Mouse (Mus musculus): ENCODE measurements around the gene Lxn. TPM values are rescaled to one million over a fixed set of nuclear protein-coding genes. Genes with fewer than 3 reads are reported as not detected.

Lxn gene
- polyA plus RNA-seq, 1 experiment from 2014 or later, result 106 TPM

DNA sequence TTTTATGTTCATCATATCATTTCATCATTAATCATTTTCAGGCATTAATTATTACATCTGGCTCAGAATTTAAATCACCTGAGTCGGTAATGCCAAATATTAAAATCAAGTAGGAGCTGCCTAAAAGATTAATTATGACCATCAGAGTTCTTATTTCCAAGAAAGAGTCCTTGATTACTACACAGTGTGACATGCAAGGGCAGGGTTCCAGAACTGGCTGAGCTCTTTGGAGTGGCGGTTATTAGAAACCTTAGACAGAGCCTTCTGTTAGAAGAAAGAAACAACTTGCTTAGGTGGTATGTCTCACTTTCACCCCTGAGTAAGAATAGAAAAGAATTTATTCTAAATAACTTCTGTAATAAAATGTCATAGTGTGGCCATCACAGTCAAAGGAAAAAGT lies 3.6 kb upstream of the Lxn start:
- no peak overlapping the region for H3K27ac ChIP-seq (ENCODE audit: low read depth, low read length)
- no peaks in the 10 kb centered on the region for H3K9me3 ChIP-seq (ENCODE audit: control insufficient read depth, low read length)
- DNase-seq (ENCODE audit: low spot score) (no peak), ATAC-seq (ENCODE audit: insufficient read depth, low FRiP score, low TSS enrichment) (no peak)
- peaks cover 4% of the 10 kb centered on the region; the same call in 1 of the 2 replicates for H3K36me3 ChIP-seq (ENCODE audit: control insufficient read depth, insufficient read depth, low read length)
- no peak overlapping the region for H3K4me3 ChIP-seq (ENCODE audit: low read depth, low read length)
- H3K4me1 ChIP-seq (ENCODE audit: control insufficient read depth, insufficient read depth, low read length), result no peaks in the 10 kb centered on the region; the same call in 1 of the 2 replicates
- no peak overlapping the region for H3K4me2 ChIP-seq (ENCODE audit: low read depth)
- H3K27me3 ChIP-seq (ENCODE audit: control insufficient read depth, insufficient read depth, low read length), result no peaks in the 10 kb centered on the region
- WGBS, result 93% methylated on average over 2 of the region's 2 CpGs
- no peak overlapping the region for H3K9ac ChIP-seq (ENCODE audit: low read length)

DNA sequence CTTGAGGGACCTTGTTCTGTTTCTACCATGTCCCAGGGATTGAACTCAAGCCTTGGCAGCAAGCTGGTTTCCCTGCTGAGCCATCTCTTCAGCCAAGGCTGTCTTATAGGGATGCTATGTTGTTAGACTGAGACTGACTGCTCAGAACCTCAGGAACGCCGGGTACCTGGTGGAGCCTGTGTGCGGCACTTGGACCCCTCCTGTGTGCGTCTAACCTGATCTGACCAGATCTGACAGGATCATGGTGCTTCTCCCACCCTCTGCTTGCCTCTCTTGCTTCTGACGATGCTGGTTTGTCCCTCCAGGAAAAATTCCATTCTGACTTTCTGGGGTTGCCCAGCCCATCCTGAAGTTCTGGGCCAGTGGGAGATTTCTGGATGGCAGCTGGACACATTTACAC lies 2.9 kb upstream of the Lxn start:
- 92% methylated on average over 5 of the region's 5 CpGs for WGBS
- H3K9ac ChIP-seq (ENCODE audit: low read length), result no peak overlapping the region
- DNase-seq (ENCODE audit: low spot score) (no peak), ATAC-seq (ENCODE audit: insufficient read depth, low FRiP score, low TSS enrichment) (no peak)
- H3K4me3 ChIP-seq (ENCODE audit: low read depth, low read length), result no peak overlapping the region
- H3K9me3 ChIP-seq (ENCODE audit: control insufficient read depth, low read length), result no peaks in the 10 kb centered on the region
- peaks cover 4% of the 10 kb centered on the region; the same call in 1 of the 2 replicates for H3K36me3 ChIP-seq (ENCODE audit: control insufficient read depth, insufficient read depth, low read length)
- H3K27me3 ChIP-seq (ENCODE audit: control insufficient read depth, insufficient read depth, low read length), result no peaks in the 10 kb centered on the region
- H3K4me2 ChIP-seq (ENCODE audit: low read depth), result no peak overlapping the region
- no peaks in the 10 kb centered on the region; the same call in 1 of the 2 replicates for H3K4me1 ChIP-seq (ENCODE audit: control insufficient read depth, insufficient read depth, low read length)
- H3K27ac ChIP-seq (ENCODE audit: low read depth, low read length), result no peak overlapping the region

DNA sequence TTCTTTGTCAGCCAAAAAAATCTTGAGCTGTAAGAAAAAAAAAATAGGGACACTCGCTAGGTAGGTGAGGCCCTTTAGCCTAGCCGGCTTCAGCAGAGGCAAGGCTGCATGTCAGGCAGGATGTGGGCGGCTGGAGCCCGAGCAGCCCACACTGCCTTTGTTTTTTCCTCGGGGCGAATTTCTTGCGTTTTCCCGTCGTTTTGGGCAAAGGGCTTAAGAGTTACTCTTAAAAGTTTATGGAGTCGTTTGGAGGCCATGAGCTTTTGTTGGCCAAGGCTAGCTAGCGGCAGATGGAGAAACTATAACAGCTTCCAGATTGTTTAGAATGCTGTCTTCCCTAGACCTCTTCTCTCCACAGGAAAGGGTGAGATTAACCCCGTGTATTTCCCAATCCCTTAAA lies 725 bp downstream of the Lxn start:
- Histone ChIP-seq H3K4me1 (ENCODE audit: control insufficient read depth, insufficient read depth, low read length) (no peaks in the 10 kb centered on the region; the same call in 1 of the 2 replicates), H3K9me3 (ENCODE audit: control insufficient read depth, low read length) (no peaks in the 10 kb centered on the region), H3K4me3 (ENCODE audit: low read depth, low read length) (peak overlapping the region; percentile 54), H3K9ac (ENCODE audit: low read length) (peak overlapping the region; percentile 64), H3K4me2 (ENCODE audit: low read depth) (peak overlapping the region; percentile 93), H3K27ac (ENCODE audit: low read depth, low read length) (peak overlapping the region; percentile 36; the same call in 1 of the 2 replicates), H3K36me3 (ENCODE audit: control insufficient read depth, insufficient read depth, low read length) (peaks cover 2% of the 10 kb centered on the region; the same call in 1 of the 2 replicates), H3K27me3 (ENCODE audit: control insufficient read depth, insufficient read depth, low read length) (no peaks in the 10 kb centered on the region)
- WGBS, result 7% methylated on average over 12 of the region's 12 CpGs
- DNase-seq (ENCODE audit: low spot score) (no peak), ATAC-seq (ENCODE audit: insufficient read depth, low FRiP score, low TSS enrichment) (no peak)

DNA sequence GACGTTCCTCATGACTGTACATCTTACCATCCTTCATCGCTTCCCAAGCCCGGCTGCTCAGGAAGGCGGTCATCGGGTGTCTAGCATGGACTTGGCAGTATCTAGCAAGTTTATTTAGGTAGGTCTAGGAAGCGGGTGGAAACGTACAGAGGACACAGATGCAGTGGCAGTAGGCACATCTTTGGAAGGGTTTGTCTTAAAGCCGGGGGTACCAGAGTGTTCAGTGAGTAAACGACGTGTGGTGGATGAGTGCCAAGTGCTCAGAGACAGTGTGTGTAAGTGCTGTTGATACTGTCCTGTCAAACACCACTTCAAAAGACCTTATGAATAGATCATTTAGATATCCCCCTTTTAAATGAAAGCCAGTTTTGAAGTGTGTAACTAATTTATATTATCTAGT lies 1.1 kb downstream of the Lxn start:
- WGBS, result 55% methylated on average over 10 of the region's 10 CpGs
- Histone ChIP-seq H3K36me3 (ENCODE audit: control insufficient read depth, insufficient read depth, low read length) (peaks cover 2% of the 10 kb centered on the region; the same call in 1 of the 2 replicates), H3K27me3 (ENCODE audit: control insufficient read depth, insufficient read depth, low read length) (no peaks in the 10 kb centered on the region), H3K9ac (ENCODE audit: low read length) (no peak overlapping the region), H3K9me3 (ENCODE audit: control insufficient read depth, low read length) (no peaks in the 10 kb centered on the region), H3K4me3 (ENCODE audit: low read depth, low read length) (peak overlapping the region; percentile 54), H3K4me1 (ENCODE audit: control insufficient read depth, insufficient read depth, low read length) (no peaks in the 10 kb centered on the region; the same call in 1 of the 2 replicates), H3K27ac (ENCODE audit: low read depth, low read length) (no peak overlapping the region), H3K4me2 (ENCODE audit: low read depth) (peak overlapping the region; percentile 93)
- ATAC-seq (ENCODE audit: insufficient read depth, low FRiP score, low TSS enrichment) (no peak), DNase-seq (ENCODE audit: low spot score) (peak; percentile 23)

DNA sequence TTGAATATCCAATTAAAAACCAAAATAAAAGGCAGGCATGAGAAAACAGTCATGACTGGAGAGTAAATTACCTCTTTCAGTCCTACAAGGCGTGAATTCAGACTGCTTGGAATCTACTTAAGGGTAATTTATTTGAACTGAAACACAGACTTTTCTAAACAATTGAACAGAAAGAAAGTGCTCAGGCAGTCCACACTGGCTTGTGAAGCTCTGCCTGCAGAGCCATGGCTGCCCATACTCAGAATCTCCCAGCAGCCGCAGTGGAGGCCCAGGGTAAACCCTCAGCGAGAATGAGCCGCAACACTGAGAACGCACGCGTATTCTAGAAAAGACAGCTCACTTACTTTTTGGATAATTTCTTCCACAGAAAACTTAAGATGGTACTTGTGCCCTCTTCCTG lies 1.7 kb downstream of the Lxn start:
- Histone ChIP-seq H3K36me3 (ENCODE audit: control insufficient read depth, insufficient read depth, low read length) (peaks cover 2% of the 10 kb centered on the region; the same call in 1 of the 2 replicates), H3K27me3 (ENCODE audit: control insufficient read depth, insufficient read depth, low read length) (no peaks in the 10 kb centered on the region), H3K9me3 (ENCODE audit: control insufficient read depth, low read length) (no peaks in the 10 kb centered on the region), H3K4me3 (ENCODE audit: low read depth, low read length) (no peak overlapping the region), H3K4me2 (ENCODE audit: low read depth) (peak overlapping the region; percentile 93), H3K9ac (ENCODE audit: low read length) (no peak overlapping the region), H3K4me1 (ENCODE audit: control insufficient read depth, insufficient read depth, low read length) (no peaks in the 10 kb centered on the region; the same call in 1 of the 2 replicates), H3K27ac (ENCODE audit: low read depth, low read length) (no peak overlapping the region)
- ATAC-seq (ENCODE audit: insufficient read depth, low FRiP score, low TSS enrichment) (peak; percentile 8; the same call in 1 of the 2 replicates), DNase-seq (ENCODE audit: low spot score) (no peak)
- 73% methylated on average over 7 of the region's 7 CpGs for WGBS

DNA sequence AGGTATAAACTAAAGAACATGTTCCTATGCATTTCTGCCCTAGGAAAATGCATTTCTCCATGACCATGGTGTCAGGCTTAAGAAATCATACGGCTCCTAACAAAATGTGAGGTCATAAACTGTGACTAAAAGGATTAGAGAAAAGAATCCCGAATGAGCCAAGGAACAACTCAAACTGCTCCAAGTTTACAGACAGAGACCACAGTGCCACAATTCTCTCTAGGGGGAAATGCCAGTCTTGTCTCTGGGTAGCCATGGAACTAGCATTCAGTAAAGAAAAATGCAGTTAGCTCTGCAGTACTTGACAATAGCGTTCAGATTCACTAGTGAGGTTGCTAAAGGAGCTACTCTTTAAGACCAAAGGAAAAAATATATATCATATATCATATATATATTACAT lies 3.8 kb downstream of the Lxn start:
- no peak overlapping the region for H3K4me3 ChIP-seq (ENCODE audit: low read depth, low read length)
- no peaks in the 10 kb centered on the region for H3K27me3 ChIP-seq (ENCODE audit: control insufficient read depth, insufficient read depth, low read length)
- no peaks in the 10 kb centered on the region; the same call in 1 of the 2 replicates for H3K4me1 ChIP-seq (ENCODE audit: control insufficient read depth, insufficient read depth, low read length)
- no peaks in the 10 kb centered on the region for H3K9me3 ChIP-seq (ENCODE audit: control insufficient read depth, low read length)
- no peak overlapping the region for H3K27ac ChIP-seq (ENCODE audit: low read depth, low read length)
- DNase-seq (ENCODE audit: low spot score), result no peak
- H3K9ac ChIP-seq (ENCODE audit: low read length), result no peak overlapping the region
- peaks cover 2% of the 10 kb centered on the region; the same call in 1 of the 2 replicates for H3K36me3 ChIP-seq (ENCODE audit: control insufficient read depth, insufficient read depth, low read length)
- no peak overlapping the region for H3K4me2 ChIP-seq (ENCODE audit: low read depth)
- 79% methylated on average over 3 of the region's 3 CpGs for WGBS
- ATAC-seq (ENCODE audit: insufficient read depth, low FRiP score, low TSS enrichment), result no peak

DNA sequence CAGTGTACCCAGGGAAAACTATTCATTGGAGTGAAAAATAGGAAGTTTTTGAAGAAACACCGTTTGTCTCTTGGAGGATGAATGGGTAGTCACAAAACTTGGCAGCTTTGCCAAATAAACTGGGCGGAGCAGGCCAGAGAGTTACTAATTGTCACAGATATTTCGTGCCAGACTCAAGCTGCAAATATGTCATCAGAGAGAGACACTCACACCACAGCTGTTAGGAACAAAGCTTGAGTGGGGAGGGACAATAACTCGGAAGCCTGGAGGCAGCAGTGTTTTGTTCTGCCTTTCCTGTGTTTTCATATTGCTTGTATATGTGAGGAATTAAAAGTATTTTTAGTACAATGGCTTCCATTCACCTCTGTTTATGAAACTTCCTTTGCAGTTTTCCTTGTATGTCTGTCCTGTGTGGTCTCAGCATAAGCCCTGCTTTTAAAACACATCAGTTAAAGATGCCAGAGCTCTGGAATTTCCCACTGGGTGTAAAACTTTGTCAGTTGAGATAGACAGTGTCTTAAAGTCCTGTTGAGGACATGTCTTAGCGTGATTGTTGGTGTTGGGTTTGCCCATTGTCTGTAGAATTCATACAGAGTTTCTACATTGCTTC lies 13.0 kb downstream of the Lxn start:
- H3K4me3 ChIP-seq (ENCODE audit: low read depth, low read length), result no peak overlapping the region
- ATAC-seq (ENCODE audit: insufficient read depth, low FRiP score, low TSS enrichment), result no peak
- no peak overlapping the region for H3K4me2 ChIP-seq (ENCODE audit: low read depth)
- WGBS, result 89% methylated on average over 5 of the region's 5 CpGs
- H3K4me1 ChIP-seq (ENCODE audit: control insufficient read depth, insufficient read depth, low read length), result no peaks in the 10 kb centered on the region
- H3K9me3 ChIP-seq (ENCODE audit: control insufficient read depth, low read length), result no peaks in the 10 kb centered on the region
- H3K27ac ChIP-seq (ENCODE audit: low read depth, low read length), result no peak overlapping the region
- no peak overlapping the region for H3K9ac ChIP-seq (ENCODE audit: low read length)
- peaks cover 9% of the 10 kb centered on the region for H3K36me3 ChIP-seq (ENCODE audit: control insufficient read depth, insufficient read depth, low read length)
- no peaks in the 10 kb centered on the region for H3K27me3 ChIP-seq (ENCODE audit: control insufficient read depth, insufficient read depth, low read length)
- DNase-seq (ENCODE audit: low spot score), result no peak

DNA sequence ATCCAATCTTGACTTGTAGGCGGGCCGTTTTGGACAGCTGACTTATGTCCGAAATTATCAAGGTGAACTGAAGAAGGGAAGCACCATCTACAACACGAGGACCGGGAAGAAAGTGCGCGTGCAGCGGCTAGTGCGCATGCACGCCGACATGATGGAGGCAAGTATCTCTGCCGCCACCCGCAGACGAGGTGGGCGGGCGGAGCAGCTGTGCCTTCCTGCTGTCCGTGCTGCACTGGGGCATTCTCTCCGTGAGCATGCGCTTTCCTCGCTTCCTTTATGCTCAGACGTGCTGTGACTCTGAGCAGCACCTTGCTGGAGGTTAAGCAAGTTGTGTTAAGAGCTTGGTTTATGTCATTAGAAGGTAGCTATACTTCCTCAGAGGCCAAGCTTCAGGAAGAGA lies 14.1 kb downstream of the Lxn start:
- no peaks in the 10 kb centered on the region for H3K9me3 ChIP-seq (ENCODE audit: control insufficient read depth, low read length)
- no peak overlapping the region for H3K4me2 ChIP-seq (ENCODE audit: low read depth)
- H3K27me3 ChIP-seq (ENCODE audit: control insufficient read depth, insufficient read depth, low read length), result no peaks in the 10 kb centered on the region
- H3K36me3 ChIP-seq (ENCODE audit: control insufficient read depth, insufficient read depth, low read length), result peaks cover 9% of the 10 kb centered on the region
- H3K27ac ChIP-seq (ENCODE audit: low read depth, low read length), result no peak overlapping the region
- DNase-seq (ENCODE audit: low spot score) (no peak), ATAC-seq (ENCODE audit: insufficient read depth, low FRiP score, low TSS enrichment) (no peak)
- H3K9ac ChIP-seq (ENCODE audit: low read length), result no peak overlapping the region
- no peak overlapping the region for H3K4me3 ChIP-seq (ENCODE audit: low read depth, low read length)
- WGBS, result 96% methylated on average over 21 of the region's 21 CpGs
- H3K4me1 ChIP-seq (ENCODE audit: control insufficient read depth, insufficient read depth, low read length), result no peaks in the 10 kb centered on the region

DNA sequence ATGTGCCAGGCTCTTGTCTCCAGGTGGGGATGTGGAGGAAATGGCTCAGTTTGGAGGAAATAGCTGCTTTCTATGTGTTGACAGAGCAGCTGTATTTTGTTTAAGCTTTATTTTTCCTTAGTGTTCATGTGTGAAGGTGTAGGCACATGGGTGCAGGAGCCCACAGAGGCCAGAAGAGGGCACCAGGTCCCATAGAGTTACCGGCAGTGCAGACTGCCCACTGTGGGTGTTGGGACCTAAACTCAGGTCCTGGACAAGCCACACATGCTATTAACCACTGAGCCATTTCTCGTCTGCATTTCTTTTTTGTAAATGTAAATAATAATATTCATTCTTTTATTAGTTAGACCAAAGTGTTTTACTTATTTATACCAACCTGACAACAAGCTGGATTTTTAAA lies 16.6 kb downstream of the Lxn start:
- Histone ChIP-seq H3K36me3 (ENCODE audit: control insufficient read depth, insufficient read depth, low read length) (peaks cover 9% of the 10 kb centered on the region), H3K4me3 (ENCODE audit: low read depth, low read length) (no peak overlapping the region)
- no peak for ATAC-seq (ENCODE audit: insufficient read depth, low FRiP score, low TSS enrichment)

More for the DNA sequence above, 16.6 kb downstream of the Lxn start:
- Histone ChIP-seq H3K27ac (ENCODE audit: low read depth, low read length) (no peak overlapping the region), H3K4me2 (ENCODE audit: low read depth) (no peak overlapping the region), H3K9ac (ENCODE audit: low read length) (no peak overlapping the region), H3K9me3 (ENCODE audit: control insufficient read depth, low read length) (no peaks in the 10 kb centered on the region), H3K27me3 (ENCODE audit: control insufficient read depth, insufficient read depth, low read length) (no peaks in the 10 kb centered on the region), H3K4me1 (ENCODE audit: control insufficient read depth, insufficient read depth, low read length) (no peaks in the 10 kb centered on the region)
- WGBS, result 94% methylated on average over 2 of the region's 2 CpGs
- no peak for DNase-seq (ENCODE audit: low spot score)
